Mouse (Mus musculus) CH12.LX (cell line): ENCODE data around the gene Gsg1l. TPM values are rescaled to one million over a fixed set of nuclear protein-coding genes. Genes with fewer than 3 reads are reported as not detected.

Experiments used
- DNase-seq: peaks from one replicate; pipeline ENCODE4 v3.0.0-alpha.2; 2013; ENCODE audit errors: extremely low read depth
- H3K27ac ChIP-seq: 2 replicates; pipeline ENCODE4 v1.5.1; 2012; ENCODE audit warnings: low read depth, mild to moderate bottlenecking, control low read depth, moderate library complexity; ENCODE audit not compliant: insufficient read depth
- H3K27me3 ChIP-seq: replicated peaks from 2 replicates; pipeline ENCODE3; 2012; ENCODE audit warnings: inconsistent platforms
- H3K36me3 ChIP-seq, 2 experiments: replicated peaks in 1 of 2; 2 replicates each; pipeline versions ENCODE3 to v1.6.1; 2012; ENCODE audit warnings: inconsistent platforms in 1 of 2, low read length in 1 of 2, mild to moderate bottlenecking in 1 of 2, mixed read lengths in 1 of 2, moderate library complexity in 1 of 2; ENCODE audit not compliant: control insufficient read depth in 1 of 2, insufficient read depth in 1 of 2
- H3K4me1 ChIP-seq, 2 experiments: 2 replicates each; pipeline ENCODE4 v1.6.1; 2012; ENCODE audit warnings: inconsistent platforms in 1 of 2, moderate library complexity in 1 of 2; ENCODE audit not compliant: insufficient read depth in 2 of 2, control insufficient read depth in 1 of 2
- H3K4me2 ChIP-seq: 2 replicates; pipeline ENCODE4 v1.6.1; 2012; ENCODE audit warnings: low read depth, mild to moderate bottlenecking, control low read depth; ENCODE audit not compliant: poor library complexity, insufficient read depth, severe bottlenecking
- H3K4me3 ChIP-seq, 3 experiments: fragments of 150-350 bp in 1 of 3; sonication (generic) in 1 of 3; replicated peaks in 1 of 3; 2 replicates each; pipeline versions ENCODE3 to v1.5.1; 2011 to 2012; ENCODE audit warnings: low read depth in 2 of 3, low read length in 2 of 3, mild to moderate bottlenecking in 2 of 3, moderate library complexity in 2 of 3, control low read depth in 1 of 3, improper control_type of control experiment in 1 of 3, inconsistent platforms in 1 of 3, mixed read lengths in 1 of 3; ENCODE audit not compliant: poor library complexity in 1 of 3
- H3K79me2 ChIP-seq: replicated peaks from 2 replicates; pipeline ENCODE4 v1.6.1; 2012; ENCODE audit warnings: mild to moderate bottlenecking, moderate library complexity; ENCODE audit not compliant: control insufficient read depth, poor library complexity, insufficient read depth, severe bottlenecking; ENCODE audit errors: extremely low read depth
- H3K9ac ChIP-seq: 2 replicates; pipeline ENCODE4 v1.6.1; 2012; ENCODE audit warnings: low read depth, mild to moderate bottlenecking, control low read depth, moderate library complexity; ENCODE audit not compliant: insufficient read depth
- H3K9me3 ChIP-seq: replicated peaks from 2 replicates; pipeline ENCODE3; 2012; ENCODE audit warnings: low read length, inconsistent platforms, mixed read lengths
- E2F4 ChIP-seq: IDR thresholded peaks from 2 replicates; pipeline ENCODE4 v1.6.1; 2011; ENCODE audit warnings: low read depth, low read length, improper control_type of control experiment; ENCODE audit not compliant: insufficient replicate concordance
- EP300 ChIP-seq: IDR thresholded peaks from 2 replicates; pipeline ENCODE4 v1.6.1; 2011; ENCODE audit warnings: low read length, improper control_type of control experiment
- GABPA ChIP-seq: IDR thresholded peaks from 2 replicates; pipeline ENCODE4 v1.6.1; 2012; ENCODE audit warnings: low read depth, low read length, improper control_type of control experiment, inconsistent platforms; ENCODE audit not compliant: insufficient replicate concordance
- JUN ChIP-seq: IDR thresholded peaks from 2 replicates; pipeline ENCODE4 v1.6.1; 2011; ENCODE audit warnings: low read depth, mild to moderate bottlenecking, low read length, improper control_type of control experiment, moderate library complexity; ENCODE audit not compliant: insufficient read depth
- JUND ChIP-seq: conservative IDR thresholded peaks from 2 replicates; pipeline ENCODE4 v1.6.1; 2011; ENCODE audit warnings: low read depth, low read length, improper control_type of control experiment
- MAZ ChIP-seq: IDR thresholded peaks from 2 replicates; pipeline ENCODE4 v1.6.1; 2012; ENCODE audit warnings: low read depth, mild to moderate bottlenecking, inconsistent platforms, low read length, improper control_type of control experiment, moderate library complexity
- NRF1 ChIP-seq: IDR thresholded peaks from 2 replicates; pipeline ENCODE4 v1.6.1; 2014; ENCODE audit warnings: low read depth, mild to moderate bottlenecking, inconsistent platforms, low read length, improper control_type of control experiment, moderate library complexity
- POLR2AphosphoS2 ChIP-seq: IDR thresholded peaks from 2 replicates; pipeline ENCODE4 v1.6.1; 2011; ENCODE audit warnings: low read depth, low read length, improper control_type of control experiment
- RCOR1 ChIP-seq: conservative IDR thresholded peaks from 2 replicates; pipeline ENCODE4 v1.6.1; 2012; ENCODE audit warnings: low read depth, mild to moderate bottlenecking, inconsistent platforms, low read length, improper control_type of control experiment
- ZC3H11A ChIP-seq: IDR thresholded peaks from 2 replicates; pipeline ENCODE4 v1.6.1; 2012; ENCODE audit warnings: low read depth, mild to moderate bottlenecking, inconsistent platforms, low read length, improper control_type of control experiment
- ZMIZ1 ChIP-seq: IDR thresholded peaks from 2 replicates; pipeline ENCODE4 v1.6.1; 2012; ENCODE audit warnings: low read depth, mild to moderate bottlenecking, inconsistent platforms, low read length, improper control_type of control experiment
- dilution Hi-C: fragments of 300-500 bp; cut with MboI; formaldehyde crosslinking; loops from 2 replicates; pipeline ENCODE4 v1.14.3; 2020; ENCODE audit warnings: low sequenced_read_pairs; ENCODE audit not compliant: extremely low pct_unique_long_range_greater_than_20kb, extremely low pct_ligation_motif_present
- in situ Hi-C: fragments of 300-500 bp; cut with MboI; formaldehyde crosslinking; loops from 3 replicates; pipeline ENCODE4 v1.14.3; 2019; ENCODE audit warnings: low sequenced_read_pairs, low pct_ligation_motif_present, low pct_unique_long_range_greater_than_20kb, mixed read lengths
- polyA plus RNA-seq: library from polyadenylated mRNA; unstranded; fragments of >175 nt; gene quantifications from 2 replicates; pipeline ENCODE4 v1.2.1, GENCODE M21; 2012; ENCODE audit warnings: low read depth; ENCODE audit not compliant: insufficient read length
- total RNA-seq, 2 experiments: library from RNA; depleted of rRNA; stranded (reverse); fragments of 300-350 nt in 1 of 2; fragments of >200 nt in 1 of 2; gene quantifications; 2 replicates each; pipeline ENCODE4 v1.2.3; 2012 to 2014

Gsg1l gene
- total and polyA plus RNA-seq, 3 experiments = not detected

GRCm38 (mm10) chr7:125828561-125828960 lies 253.7 kb downstream of the Gsg1l start:
- no peak overlapping the region for H3K9ac ChIP-seq
- H3K4me2 ChIP-seq = no peak overlapping the region
- dilution Hi-C loops = no loop called here

More at GRCm38 (mm10) chr7:125828561-125828960, 253.7 kb downstream of the Gsg1l start:
- in situ Hi-C loops = no loop called here
- TF ChIP-seq POLR2AphosphoS2 (no peak), NRF1 (no peak), JUND (no peak), EP300 (no peak), MAZ (no peak), ZC3H11A (no peak), E2F4 (no peak), GABPA (no peak), RCOR1 (no peak), ZMIZ1 (no peak), JUN (no peak)
- Histone ChIP-seq H3K4me3 (no peak overlapping the region), H3K27me3 (no peaks in the 10 kb centered on the region), H3K36me3 (peaks cover 0 to 4% of the 10 kb centered on the region in 2 experiments), H3K4me1 (peaks cover 0 to 15% of the 10 kb centered on the region in 2 experiments; a peak in 2 of 4 replicates), H3K79me2 (no peaks in the 10 kb centered on the region), H3K27ac (no peak overlapping the region), H3K9me3 (no peaks in the 10 kb centered on the region)
- no peak for DNase-seq

Other genes starting within 250 kb of the Gsg1l start
- 79.1 and 81.6 TPM in 2 replicates for gene Xpo6, start 118.1 kb upstream of the Gsg1l start, total RNA-seq (2012; rRNA removed)
- 49.9 and 53.7 TPM in 2 replicates for gene Xpo6, start 118.1 kb upstream of the Gsg1l start, total RNA-seq (2014; rRNA removed)
- gene Xpo6, start 118.1 kb upstream of the Gsg1l start, polyA plus RNA-seq = 106 and 149 TPM in 2 replicates
- 4.5 and 4.7 TPM in 2 replicates for gene Sbk1, start 190.2 kb upstream of the Gsg1l start, total RNA-seq (2012; rRNA removed)
- 1.6 and 2.1 TPM in 2 replicates for gene Sbk1, start 190.2 kb upstream of the Gsg1l start, total RNA-seq (2014; rRNA removed)
- gene Sbk1, start 190.2 kb upstream of the Gsg1l start, polyA plus RNA-seq = 3.4 and 4.2 TPM in 2 replicates